Mouse (Mus musculus): ENCODE measurements at regions not wholly inside any gene's neighbourhood (a gene's known extent, or its start where the extent isn't known, plus 50 kb on each side); places are given as distances from the start of the nearest gene placed in this dataset.

DNA sequence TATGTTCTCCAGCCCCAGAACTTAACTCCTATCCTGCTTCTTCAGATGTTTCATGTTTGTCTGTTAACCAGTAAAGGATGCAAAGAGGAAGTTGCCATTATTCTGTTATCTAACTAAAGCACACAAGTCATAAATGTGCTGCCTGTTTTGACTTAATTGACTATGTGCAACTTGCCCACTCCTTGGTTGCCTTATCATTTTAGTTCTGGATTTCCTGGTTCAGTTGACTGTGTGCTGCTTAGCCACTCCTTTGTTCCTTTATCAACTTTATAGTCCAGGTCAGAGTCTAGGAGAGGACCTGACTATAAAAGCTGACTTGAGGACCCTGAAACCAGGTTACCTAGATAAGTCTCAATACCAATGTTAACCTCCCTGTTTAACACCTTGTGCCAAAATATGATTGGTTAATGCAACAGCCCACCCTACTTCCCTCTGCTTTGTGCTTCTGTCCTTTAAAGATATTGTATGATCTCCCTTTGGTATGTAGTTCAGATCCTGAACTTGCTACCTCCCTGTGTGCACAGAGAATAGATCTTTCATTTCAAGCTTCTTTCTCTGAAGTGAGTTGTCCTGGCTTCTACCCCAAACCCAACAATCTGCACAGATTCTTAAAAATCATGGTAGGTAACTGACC is 721.2 kb upstream of the Lcorl start:
- TF ChIP-seq POLR2A (IDR thresholded peaks at IDR 0.05; ENCODE audit: low read depth, low read length) (no peak), CTCF (IDR thresholded peaks at IDR 0.05; ENCODE audit: extremely low read depth, insufficient read length, insufficient replicate concordance, low read depth, low read length) (no peak)
- Histone ChIP-seq H3K27me3 (ENCODE audit: control insufficient read depth, insufficient read depth, low read length) (no peaks in the 10 kb centered on the region), H3K4me3 (ENCODE audit: low read depth, low read length) (no peak overlapping the region), H3K27ac (ENCODE audit: insufficient read depth, low read depth, low read length) (peak overlapping the region; percentile 67; the same call in 1 of the 2 replicates), H3K36me3 (ENCODE audit: control insufficient read depth, insufficient read depth, low read length) (no peaks in the 10 kb centered on the region), H3K4me1 (ENCODE audit: control insufficient read depth, insufficient read depth, insufficient read length, low read length) (peaks cover 5% of the 10 kb centered on the region; the same call in 1 of the 2 replicates)

DNA sequence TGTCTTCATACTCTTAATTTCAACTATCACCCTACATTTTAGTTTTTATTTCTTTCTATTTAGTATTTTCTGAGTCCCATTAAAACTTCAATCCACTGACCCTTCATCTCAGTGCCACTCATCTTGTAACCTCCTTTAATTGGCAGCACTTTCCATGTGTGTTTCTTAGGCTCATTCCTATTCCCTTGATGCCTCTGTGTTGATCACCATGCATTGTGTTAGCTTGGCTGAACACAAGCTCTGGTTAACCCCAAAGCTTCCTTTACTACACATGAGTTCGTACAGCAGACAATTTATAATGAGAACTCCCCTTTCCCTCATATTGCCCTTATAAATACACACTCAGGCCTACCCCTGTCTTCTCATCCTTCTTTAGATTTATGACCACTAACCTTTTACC is 716.5 kb upstream of the Lcorl start:
- Histone ChIP-seq H3K4me1 (ENCODE audit: control insufficient read depth, insufficient read depth, insufficient read length, low read length) (peaks cover 4% of the 10 kb centered on the region; the same call in 1 of the 2 replicates), H3K36me3 (ENCODE audit: control insufficient read depth, insufficient read depth, low read length) (no peaks in the 10 kb centered on the region), H3K27ac (ENCODE audit: insufficient read depth, low read depth, low read length) (no peak overlapping the region), H3K4me3 (ENCODE audit: low read depth, low read length) (no peak overlapping the region), H3K27me3 (ENCODE audit: control insufficient read depth, insufficient read depth, low read length) (no peaks in the 10 kb centered on the region)
- TF ChIP-seq POLR2A (IDR thresholded peaks at IDR 0.05; ENCODE audit: low read depth, low read length) = no peak
- no peak for TF ChIP-seq CTCF (IDR thresholded peaks at IDR 0.05; ENCODE audit: extremely low read depth, insufficient read length, insufficient replicate concordance, low read depth, low read length)
- WGBS = 78% methylated on average over 1 of the region's 1 CpGs

DNA sequence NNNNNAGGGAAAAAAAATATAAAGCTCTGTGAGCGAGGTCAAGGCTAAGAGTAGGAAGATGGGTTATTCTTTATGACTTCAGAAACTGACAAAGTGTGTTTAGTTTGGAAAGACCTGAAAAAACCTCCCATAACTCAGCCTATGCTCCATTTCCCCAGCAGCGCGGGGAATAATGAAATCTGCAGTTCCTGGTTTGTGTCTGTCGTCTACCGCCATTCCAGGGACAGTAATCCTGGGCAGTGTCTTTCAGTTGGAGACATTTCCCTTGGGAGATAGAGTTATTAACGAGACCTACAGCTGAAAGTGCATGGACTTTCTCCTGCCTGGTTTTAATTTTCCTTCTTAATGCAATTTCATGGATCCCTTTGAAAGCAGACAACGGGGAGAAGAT is 715.9 kb upstream of the Lcorl start:
- peaks cover 2% of the 10 kb centered on the region; the same call in 1 of the 2 replicates for H3K4me1 ChIP-seq (ENCODE audit: control insufficient read depth, insufficient read depth, insufficient read length, low read length)
- TF ChIP-seq CTCF (IDR thresholded peaks at IDR 0.05; ENCODE audit: extremely low read depth, insufficient read length, insufficient replicate concordance, low read depth, low read length) (no peak), POLR2A (IDR thresholded peaks at IDR 0.05; ENCODE audit: low read depth, low read length) (no peak)
- H3K4me3 ChIP-seq (ENCODE audit: low read depth, low read length) = no peak overlapping the region
- H3K36me3 ChIP-seq (ENCODE audit: control insufficient read depth, insufficient read depth, low read length) = no peaks in the 10 kb centered on the region
- H3K27me3 ChIP-seq (ENCODE audit: control insufficient read depth, insufficient read depth, low read length) = no peaks in the 10 kb centered on the region
- H3K27ac ChIP-seq (ENCODE audit: insufficient read depth, low read depth, low read length) = no peak overlapping the region
- WGBS = 83% methylated on average over 7 of the region's 7 CpGs

DNA sequence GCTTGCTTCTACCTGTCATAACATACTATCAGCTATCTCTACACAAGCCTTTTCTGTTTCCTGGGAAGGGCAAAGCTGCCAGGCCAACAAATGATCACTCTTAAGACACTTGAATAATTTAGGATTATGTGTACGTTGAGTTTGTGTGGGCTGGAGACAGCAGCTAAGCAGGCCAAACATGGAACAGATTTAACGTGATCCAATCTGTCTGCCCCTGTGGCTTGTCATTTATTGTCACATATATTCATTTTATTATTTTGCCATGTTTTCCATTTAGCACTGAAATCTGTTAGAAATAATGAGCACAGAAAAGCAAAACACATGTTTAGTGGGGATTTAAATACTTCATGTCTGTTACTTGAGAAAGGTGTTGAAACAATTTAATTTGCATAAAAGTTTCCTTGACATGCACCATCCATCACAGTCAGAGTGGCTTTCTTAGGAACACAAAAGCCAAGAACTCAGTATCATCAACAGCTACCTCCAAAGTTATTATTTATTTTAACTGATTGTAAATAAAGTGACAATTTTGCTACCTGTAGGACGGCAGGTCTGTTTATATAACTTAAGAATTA is 699.4 kb upstream of the Lcorl start:
- H3K27ac ChIP-seq (ENCODE audit: insufficient read depth, low read depth, low read length) = no peak overlapping the region
- WGBS = 80% methylated on average over 3 of the region's 3 CpGs
- H3K36me3 ChIP-seq (ENCODE audit: control insufficient read depth, insufficient read depth, low read length) = no peaks in the 10 kb centered on the region
- H3K4me3 ChIP-seq (ENCODE audit: low read depth, low read length) = no peak overlapping the region
- no peaks in the 10 kb centered on the region for H3K27me3 ChIP-seq (ENCODE audit: control insufficient read depth, insufficient read depth, low read length)
- TF ChIP-seq CTCF (IDR thresholded peaks at IDR 0.05; ENCODE audit: extremely low read depth, insufficient read length, insufficient replicate concordance, low read depth, low read length) (no peak), POLR2A (IDR thresholded peaks at IDR 0.05; ENCODE audit: low read depth, low read length) (no peak)
- H3K4me1 ChIP-seq (ENCODE audit: control insufficient read depth, insufficient read depth, insufficient read length, low read length) = no peaks in the 10 kb centered on the region

DNA sequence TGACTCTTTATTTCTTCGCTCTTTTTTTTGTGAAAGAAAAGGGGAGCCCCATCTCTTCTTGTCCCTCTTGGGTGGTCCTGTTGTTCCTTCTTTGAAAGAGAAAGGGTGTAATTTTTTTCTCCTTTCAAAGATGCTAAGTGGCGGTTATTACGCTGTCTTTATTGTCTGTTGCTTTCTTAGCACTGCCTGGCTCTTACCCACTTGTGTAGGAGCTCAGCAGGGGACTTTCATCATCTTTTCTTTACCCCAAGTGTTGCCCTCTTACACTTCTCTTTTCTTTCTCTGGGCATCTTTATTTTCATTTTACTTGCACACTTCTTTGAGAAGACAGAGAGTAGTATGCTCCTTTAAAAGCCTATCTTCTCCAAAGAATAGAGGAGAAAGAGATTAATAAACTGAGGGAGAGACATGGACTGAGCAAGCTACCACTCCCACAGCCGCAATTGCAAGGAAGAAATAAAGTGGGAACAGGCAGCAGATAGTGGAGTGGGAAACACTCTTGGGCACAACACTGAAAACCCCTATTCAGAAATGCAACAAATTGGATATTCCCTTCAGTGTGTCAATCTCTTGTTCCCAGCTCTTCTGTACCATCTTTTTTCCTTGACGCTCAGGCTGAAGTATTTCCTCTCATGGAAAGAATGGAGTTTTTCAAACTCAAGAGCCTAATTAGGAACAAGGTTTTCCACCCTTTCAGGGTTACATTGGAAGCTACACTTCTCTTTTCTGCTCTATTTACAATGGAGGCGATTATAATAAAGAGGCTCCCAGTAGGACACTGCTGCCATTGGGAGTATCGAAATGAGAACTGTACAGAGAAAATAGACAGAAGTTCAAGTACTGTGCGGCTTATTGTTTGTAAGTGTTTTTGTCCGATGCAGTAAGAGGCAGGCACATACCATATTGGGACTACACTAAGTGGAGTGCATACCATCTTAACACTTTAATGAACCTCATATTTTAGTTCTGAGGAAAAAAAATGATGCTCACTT is 684.2 kb upstream of the Lcorl start:
- 89% methylated on average over 9 of the region's 9 CpGs for WGBS
- TF ChIP-seq POLR2A (IDR thresholded peaks at IDR 0.05; ENCODE audit: low read depth, low read length) (no peak), CTCF (IDR thresholded peaks at IDR 0.05; ENCODE audit: extremely low read depth, insufficient read length, insufficient replicate concordance, low read depth, low read length) (no peak)
- no peaks in the 10 kb centered on the region for H3K36me3 ChIP-seq (ENCODE audit: control insufficient read depth, insufficient read depth, low read length)

More for the DNA sequence above, 684.2 kb upstream of the Lcorl start:
- H3K4me3 ChIP-seq (ENCODE audit: low read depth, low read length) = no peak overlapping the region
- H3K27ac ChIP-seq (ENCODE audit: insufficient read depth, low read depth, low read length) = no peak overlapping the region
- no peaks in the 10 kb centered on the region for H3K4me1 ChIP-seq (ENCODE audit: control insufficient read depth, insufficient read depth, insufficient read length, low read length)
- H3K27me3 ChIP-seq (ENCODE audit: control insufficient read depth, insufficient read depth, low read length) = no peaks in the 10 kb centered on the region

Data from small intestine, adult 2 months (tissue).